Mouse (Mus musculus) embryo, embryonic 10.5 days (tissue): ENCODE data around the gene Krtap5-2.
A peak's percentile ranks its signal among the peaks of the same experiment; 100 is the strongest.
"Not testable (repeated sequence)": the region's sequence is repeated elsewhere in the genome, so short reads cannot be mapped to it uniquely, and the experiment has no call there.

Source experiments
- DNase-seq: peaks from one replicate; pipeline ENCODE4 v3.0.0-alpha.2; 2015; ENCODE audit warnings: low spot score

Krtap5-2 gene

DNA sequence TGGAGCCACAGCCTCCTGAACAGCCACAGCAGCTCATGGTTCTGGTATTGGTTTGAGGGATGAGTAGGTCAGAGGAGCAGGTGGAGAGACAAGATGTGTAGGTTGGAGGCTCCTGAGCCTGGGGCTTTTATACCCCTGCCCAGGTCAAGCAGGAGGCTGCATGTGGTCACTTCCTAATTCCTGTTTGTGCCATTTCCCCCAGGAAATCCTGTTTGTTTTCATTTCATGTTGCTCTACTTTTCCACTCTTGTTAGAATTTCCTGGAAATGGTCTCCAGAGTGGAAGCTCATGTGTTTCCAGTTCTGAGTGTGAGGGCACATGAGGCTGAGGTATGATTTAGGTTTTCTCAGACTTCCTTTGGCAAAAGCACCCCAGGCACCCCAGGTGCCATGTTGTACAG, at the start of gene Krtap5-2:
Gene Krtap5-2, minus strand, starts transcription at position 101 of the 400 bp plus-strand sequence.
- not testable (repeated sequence) for DNase-seq

DNA sequence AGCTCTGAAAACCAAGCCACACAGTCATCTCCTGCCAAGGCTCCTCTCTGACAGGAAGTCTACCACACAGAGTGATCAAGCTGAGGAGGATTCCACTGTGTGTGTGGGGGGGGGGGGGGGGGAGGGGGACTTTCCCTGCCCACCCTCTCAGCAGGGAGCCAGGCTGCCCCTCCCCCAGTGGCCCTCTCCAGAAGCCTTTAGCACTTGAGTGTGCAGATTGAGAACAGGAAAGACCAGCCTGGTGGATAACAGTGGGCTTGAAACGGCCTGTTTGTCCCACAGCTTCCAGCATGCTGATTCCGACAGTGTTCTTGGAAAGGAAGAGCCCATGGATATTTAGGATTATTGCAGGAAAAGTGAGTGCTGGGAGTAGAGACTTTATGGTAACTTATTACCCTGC, 48.7 kb upstream of the Krtap5-2 start:
- DNase-seq: peak; percentile 3

DNA sequence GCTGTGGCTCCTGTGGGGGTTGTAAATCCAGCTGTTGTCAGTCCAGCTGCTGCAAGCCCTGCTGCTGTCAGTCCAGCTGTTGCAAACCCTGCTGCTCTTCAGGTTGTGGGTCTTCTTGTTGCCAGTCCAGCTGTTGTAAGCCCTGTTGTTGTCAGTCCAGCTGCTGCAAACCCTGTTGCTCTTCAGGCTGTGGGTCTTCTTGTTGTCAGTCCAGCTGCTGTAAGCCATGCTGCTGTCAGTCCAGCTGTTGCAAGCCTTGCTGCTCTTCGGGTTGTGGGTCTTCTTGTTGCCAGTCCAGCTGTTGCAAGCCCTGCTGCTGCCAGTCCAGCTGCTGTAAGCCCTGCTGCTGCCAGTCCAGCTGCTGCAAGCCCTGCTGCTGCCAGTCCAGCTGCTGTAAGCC, 36.3 kb upstream of the Krtap5-2 start:
- DNase-seq: not testable (repeated sequence)

DNA sequence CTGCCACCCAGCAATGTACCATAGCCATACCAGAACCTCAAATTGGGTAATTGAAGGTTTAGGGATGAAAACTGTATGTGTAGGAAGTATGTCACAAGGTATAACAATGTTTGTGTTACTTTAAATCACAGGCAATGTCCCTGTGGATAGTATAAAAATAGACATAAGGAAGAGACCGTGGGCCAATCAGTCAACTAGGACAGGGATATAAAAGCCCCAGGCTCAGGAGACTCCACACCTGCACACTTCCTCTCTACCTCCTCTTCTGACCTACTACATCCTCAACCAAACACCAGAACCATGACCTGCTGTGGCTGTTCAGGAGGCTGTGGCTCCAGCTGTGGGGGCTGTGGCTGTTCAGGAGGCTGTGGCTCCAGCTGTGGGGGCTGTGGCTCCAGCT, 35.8 kb upstream of the Krtap5-2 start, which contains the start of gene Gm7579:
Gene Gm7579, plus strand, starts transcription at position 301 of the 400 bp plus-strand sequence.
- DNase-seq: no peak

DNA sequence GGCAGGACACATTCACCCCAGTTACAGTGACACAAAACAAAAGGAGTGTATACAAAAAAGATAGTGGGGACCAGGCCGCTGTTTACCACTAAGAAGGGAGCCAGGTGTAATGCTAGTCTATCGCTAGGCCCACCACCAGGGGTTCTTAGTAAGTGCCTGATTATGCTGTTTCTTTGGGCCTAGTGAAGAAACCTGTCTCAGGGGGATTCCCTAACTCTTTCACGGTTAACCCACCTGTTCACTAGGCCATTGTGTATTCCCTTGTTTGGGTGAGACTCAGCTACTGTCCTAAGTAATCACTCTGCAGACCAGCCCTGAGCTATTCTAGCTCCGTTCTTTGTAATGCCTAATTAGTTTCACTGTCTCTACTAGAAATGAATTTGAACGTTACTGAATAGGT, 31.1 kb upstream of the Krtap5-2 start:
- DNase-seq: not testable (repeated sequence)

DNA sequence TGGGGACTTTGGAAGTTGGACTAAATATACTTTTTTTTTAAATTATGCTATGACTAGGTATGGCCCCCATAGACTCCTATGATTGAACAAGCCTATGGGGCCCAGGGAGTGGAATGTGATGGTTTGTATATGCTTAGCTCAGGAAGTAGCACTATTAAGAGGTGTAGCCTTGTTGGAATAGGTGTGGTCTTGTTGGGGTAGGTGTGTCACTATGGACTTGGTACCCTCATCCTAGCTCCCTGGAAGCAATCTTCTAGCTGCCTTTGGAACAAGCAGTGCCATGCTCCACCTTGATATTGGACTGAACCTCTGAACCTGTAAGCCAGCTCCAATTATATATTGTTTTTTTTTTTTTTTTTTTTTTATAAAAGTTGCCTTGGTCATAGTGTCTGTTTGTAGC, 29.7 kb upstream of the Krtap5-2 start:
- no peak for DNase-seq

DNA sequence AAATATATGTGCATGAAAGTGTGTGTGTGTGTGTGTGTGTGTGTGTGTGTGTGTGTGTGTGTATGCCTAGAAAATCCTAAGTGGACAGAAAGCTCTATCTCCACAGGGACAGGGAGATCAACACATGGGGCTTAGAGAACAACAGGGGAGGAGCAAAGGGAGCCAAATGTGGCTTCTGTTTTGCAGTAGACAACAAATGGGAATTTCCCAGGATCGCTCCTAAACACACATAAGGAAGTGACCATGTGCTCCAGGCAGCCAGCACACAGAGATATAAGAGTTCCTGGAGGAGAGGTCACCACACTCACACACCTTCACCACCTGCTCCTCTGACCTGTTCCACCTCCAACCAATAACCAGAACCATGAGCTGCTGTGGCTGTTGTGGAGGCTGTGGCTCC, 25.3 kb upstream of the Krtap5-2 start, which contains the start of gene Krtap5-3:
Gene Krtap5-3, plus strand, starts transcription at position 301 of the 400 bp plus-strand sequence.
- DNase-seq: no peak

DNA sequence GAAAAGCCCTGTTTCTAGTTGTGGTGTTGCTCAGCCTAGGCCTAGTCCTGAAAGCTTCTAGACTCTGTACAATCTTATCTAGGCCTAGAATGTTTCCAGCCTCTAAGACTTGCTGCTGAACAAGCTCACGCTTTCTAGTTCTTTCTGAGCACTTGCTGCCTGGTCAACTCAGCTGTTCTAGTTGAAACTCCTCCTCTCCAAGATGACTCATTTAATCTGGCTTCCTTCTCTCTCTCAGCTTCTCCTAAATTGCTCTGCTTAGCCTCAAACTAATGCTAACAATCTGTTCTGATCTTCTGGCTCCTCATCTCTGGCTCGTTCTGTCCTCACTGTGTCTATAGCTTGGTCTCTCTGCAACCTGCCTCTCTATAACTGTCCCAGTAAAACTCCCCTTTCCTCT, 22.9 kb upstream of the Krtap5-2 start:
- no peak for DNase-seq

DNA sequence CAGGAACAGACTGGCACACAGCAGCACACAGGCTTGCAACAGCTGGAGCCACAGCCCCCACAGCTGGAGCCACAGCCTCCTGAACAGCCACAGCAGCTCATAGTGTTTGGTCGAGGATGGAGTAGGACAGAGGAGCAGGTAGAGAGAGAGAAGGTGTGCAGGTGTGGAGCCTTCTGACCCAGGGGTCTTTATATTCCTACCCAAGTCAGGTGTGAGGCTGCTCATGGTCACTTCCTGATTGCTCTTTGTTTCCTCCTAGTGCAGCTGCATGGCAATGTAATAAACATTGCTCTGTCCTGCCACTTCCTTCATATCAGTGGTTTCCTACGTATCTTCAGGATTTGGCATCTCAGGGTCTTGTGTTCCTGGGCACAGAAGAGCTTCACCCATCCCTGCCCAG, 14.5 kb upstream of the Krtap5-2 start, which contains the start of gene Gm10153:
Gene Gm10153, minus strand, starts transcription at position 101 of the 400 bp plus-strand sequence.
- DNase-seq: no peak

DNA sequence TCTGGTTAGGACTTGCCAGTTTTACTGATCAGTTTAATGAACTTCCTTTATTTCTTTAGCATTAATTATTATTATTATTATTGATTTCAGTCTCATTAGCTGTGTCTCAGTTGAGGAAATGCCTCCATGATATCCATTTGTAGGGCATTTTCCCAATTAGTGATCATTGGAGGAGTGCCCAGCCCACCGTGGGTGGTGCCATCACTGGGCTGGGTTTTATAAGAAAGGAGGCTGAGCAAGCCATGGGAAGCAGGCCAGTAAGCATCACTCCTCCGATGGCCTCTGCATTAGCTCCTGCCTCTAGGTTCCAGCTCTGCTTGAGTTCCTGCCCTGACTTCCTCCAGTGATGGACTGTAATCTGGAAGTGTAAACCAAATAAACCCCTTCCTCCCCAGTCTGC, 12.4 kb upstream of the Krtap5-2 start:
- no peak for DNase-seq

DNA sequence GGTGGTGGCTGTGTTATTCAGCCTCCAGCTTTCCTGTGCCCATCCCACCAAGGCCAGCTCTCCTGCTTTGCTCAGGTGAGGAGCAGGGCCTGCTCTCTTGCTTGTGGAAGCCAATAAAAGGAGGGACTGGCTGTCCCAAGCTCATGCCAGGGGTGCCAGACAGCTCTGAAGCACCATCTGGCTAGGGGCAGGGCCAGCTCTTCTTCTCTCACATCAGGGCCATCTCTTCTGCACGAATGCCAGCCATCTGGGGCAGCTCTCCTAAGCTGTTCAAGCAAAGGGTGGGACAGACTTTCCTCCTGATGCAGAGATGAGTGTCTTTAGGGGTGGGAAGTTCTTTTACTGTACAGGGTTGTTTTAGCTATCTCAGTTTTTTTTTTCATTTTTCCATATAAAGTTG, 5.2 kb upstream of the Krtap5-2 start:
- no peak for DNase-seq

DNA sequence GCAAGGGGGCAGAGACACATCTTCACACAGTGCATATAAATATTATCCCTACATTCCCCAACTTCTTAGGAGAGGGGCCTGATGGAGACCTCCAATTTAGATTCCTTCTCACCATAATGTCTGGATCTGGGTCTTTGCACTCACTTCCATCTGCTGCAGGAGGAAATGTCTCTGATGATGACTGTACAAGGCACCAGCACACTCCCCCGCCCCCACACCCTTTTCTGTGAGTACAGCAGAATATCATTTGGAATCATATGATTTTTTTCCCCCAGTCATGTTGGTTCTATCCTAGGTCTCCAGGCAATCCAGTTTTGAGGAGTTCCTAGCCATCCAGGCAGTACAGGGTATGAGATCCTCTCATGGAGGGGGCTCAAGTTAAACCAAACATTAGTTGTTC, 2.9 kb upstream of the Krtap5-2 start:
- DNase-seq: no peak

DNA sequence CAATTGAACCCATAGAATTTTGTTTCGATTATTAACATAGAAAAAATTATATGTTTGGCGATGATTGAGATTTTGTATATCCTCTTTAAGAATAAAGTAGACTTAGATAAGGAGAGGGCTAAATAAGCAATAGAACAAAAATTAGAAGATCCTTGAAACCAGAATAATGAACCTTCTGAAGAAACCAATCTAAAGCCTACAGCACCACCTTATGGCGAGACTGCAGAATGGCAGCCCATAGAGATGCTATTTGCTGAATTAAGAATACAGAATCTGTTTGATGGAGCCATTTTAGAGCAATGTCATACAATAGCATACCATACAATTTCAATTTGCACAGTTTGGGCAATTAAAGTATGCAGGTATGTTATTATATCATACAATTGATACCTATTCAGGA, 6.0 kb downstream of the Krtap5-2 start:
- peak; percentile 80 for DNase-seq

DNA sequence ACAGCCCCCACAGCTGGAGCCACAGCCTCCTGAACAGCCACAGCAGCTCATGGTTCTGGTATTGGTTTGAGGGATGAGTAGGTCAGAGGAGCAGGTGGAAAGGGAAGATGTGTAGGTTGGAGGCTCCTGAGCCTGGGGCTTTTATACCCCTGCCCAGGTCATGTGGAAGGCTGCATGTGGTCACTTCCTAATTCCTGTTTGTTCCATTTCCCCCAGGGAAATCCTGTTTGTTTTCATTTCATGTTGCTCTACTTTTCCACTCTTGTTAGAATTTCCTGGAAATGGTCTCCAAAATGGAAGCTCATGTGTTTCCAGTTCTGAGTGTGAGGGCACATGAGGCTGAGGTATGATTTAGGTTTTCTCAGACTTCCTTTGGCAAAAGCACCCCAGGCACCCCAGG, 10.2 kb downstream of the Krtap5-2 start, which contains the start of gene Gm4553:
Gene Gm4553, minus strand, starts transcription at position 101 of the 400 bp plus-strand sequence.
- not testable (repeated sequence) for DNase-seq

DNA sequence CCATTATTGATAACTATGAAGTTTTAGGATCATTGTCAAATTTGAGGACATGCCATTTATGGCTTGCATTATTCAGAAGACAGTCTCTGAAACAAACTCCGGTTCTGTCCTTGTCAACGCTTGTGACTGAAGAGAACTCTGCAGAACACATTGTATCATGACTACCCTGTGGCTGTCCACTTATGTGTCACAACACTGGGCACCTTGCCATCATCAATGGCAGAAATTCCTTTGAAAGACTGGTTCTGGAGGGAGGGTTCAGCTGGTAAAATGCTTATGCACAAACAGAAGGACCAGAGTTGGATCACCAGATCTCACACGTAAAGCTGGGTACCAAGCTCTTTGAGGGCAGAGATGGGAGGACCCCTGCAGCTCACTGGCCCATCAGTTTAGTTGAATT, 16.4 kb downstream of the Krtap5-2 start:
- no peak for DNase-seq

DNA sequence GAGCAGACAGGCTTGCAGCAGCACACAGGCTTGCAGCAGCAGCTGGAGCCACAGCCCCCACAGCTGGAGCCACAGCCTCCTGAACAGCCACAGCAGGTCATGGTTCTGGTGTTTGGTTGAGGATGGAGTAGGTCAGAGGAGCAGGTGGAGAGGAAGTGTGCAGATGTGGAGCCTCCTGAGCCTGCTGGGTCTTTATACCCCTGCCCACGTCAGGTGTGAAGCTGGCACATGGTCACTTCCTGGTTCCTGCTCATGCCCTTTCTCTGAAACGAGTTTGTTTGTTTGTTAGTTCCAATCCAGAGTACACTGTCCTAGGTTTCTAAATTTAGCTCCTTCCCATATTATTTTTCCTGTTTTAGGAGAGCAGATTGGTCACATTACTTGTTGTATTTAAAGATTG, 18.8 kb downstream of the Krtap5-2 start, which contains the start of gene Gm29735:
Gene Gm29735, minus strand, starts transcription at position 101 of the 400 bp plus-strand sequence.
- DNase-seq: not testable (repeated sequence)

DNA sequence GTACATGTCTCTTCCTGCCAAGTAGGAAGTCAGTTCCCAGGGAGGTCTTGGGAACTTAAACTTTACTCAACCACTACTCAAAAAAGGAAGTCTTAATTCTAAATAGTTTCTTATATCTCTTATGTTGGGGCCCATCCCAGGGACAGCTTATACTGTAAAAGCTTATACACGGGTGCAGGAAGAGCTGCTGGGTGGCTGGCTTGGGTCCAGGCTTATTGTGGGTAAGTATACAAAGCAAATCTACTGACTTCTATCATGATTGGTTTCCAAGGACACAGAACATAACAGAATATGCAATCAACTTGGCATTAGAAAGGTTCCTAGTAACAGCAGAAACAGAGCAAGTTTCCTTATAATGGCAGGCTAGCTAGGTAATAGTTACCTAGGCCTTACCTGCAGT, 20.5 kb downstream of the Krtap5-2 start:
- DNase-seq: no peak

DNA sequence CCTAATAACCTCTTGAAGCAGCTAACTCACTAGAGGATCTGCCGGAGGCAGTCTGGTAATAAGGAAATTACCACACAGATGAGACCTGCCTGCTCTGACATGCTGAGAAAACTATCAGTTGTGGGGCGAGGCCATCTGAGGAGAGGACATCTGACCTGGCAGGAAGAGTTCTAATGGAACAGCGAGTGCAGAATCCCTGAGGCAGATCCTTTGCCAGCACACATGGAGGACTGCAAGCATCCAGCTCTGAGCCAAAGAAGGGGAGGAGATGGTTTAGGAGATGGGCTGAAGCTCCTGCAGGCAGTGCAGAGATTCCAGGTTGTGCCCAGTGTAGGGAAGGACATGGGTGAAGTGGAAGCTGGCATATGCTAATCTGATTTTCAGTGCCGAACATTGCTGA, 23.6 kb downstream of the Krtap5-2 start:
- DNase-seq: no peak

DNA sequence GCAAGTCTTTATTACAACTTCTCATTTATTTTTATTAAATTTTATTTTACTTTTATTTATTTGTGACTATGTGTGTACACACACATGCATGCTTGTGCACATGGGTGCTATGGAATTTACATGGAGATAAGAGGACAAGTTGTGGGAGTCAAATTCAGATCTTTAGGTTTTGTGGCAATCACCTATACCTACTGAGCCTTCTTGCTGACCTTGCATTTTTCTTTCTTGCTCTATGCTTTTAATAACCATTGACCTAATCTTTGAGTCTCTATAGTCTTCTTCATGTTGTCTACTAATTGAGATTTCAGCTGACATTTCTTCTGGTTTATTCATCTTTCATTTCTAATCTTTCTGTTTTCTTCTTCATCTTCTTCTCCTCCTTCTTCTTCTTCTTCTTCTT, 27.2 kb downstream of the Krtap5-2 start:
- DNase-seq: no peak

DNA sequence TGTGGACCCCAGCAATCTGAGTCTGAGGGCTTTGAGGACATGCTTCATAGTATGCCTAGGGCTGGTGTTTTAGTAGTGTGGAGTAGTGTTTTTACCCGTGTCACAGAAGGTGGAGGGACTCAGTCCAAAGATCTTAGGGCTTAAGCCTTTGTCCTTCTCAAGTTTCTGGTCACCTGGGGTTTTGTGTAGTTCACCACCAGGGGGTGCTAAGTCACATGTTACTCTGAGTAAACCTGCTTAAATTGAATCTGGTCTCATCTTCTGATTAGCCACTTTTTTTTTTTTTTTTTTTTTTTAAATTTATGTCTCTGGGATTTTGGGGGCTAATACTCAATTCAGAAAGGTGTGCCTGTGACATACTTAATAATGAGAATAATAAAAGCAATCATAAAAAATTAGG, 29.8 kb downstream of the Krtap5-2 start:
- DNase-seq: peak; percentile 84

DNA sequence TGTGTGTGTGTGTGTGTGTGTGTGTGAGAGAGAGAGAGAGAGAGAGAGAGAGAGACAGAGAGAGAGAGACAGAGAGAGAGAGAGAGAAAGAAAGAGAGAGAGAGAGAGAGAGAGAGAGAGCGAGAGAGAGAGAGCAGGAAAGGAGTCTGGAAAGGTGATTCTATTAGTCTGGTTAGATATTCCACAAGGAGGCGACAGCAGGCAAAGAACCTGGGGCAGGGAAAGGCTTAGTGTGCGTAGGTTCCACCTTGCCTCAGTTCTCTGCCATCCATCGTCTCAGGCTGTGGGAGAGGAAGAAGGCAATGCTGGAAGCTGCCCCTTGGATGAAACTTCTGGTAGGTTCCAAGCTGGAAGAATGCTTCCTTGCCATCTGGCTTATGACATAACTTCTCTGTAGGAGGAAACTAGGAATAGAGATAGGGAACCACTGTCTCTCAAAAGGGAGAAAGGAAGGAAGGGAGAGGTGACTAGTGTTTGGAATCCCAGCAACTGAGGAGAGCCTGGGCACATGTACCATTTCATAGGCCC, 30.3 kb downstream of the Krtap5-2 start:
- DNase-seq: peak; percentile 4

DNA sequence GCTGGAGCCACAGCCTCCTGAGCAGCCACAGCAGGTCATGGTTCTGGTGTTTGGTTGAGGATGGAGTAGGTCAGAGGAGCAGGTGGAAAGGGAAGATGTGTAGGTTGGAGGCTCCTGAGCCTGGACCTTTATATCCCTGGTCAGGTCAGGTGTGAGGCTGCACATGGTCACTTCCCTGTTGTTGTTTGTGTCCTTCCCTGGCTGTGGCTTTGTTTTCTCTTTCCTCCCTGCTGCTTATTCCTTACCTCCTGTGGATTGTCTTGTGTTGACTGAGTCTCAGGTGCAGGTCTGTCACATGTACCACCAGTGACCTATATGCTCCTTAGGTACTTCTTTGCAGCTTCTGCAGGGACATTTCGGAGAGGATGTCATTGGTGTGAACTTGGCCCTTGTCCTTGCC, 31.3 kb downstream of the Krtap5-2 start, which contains the start of gene Gm45337:
Gene Gm45337, minus strand, starts transcription at position 101 of the 400 bp plus-strand sequence.
- no peak for DNase-seq

DNA sequence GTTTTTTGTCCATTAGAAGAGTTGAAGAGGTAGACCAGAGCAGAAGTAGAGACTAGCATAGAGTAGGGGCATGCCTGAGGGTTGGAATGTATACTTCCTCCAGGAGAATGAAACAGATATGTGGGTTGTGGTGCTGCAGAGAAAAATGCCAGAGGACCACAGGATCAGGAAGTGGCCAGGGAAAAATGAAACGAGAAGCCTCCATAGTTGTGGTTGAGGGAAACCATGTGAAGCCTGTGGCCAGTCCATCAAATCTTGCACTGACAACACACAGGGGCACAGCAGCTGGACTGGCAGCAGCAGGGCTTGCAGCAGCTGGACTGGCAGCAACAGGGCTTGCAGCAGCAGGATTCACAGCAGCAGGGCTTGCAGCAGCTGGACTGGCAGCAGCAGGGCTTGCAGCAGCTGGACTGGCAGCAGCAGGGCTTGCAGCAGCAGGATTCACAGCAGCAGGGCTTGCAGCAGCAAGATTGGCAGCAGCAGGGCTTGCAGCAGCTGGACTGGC, 32.2 kb downstream of the Krtap5-2 start:
- DNase-seq: not testable (repeated sequence)

DNA sequence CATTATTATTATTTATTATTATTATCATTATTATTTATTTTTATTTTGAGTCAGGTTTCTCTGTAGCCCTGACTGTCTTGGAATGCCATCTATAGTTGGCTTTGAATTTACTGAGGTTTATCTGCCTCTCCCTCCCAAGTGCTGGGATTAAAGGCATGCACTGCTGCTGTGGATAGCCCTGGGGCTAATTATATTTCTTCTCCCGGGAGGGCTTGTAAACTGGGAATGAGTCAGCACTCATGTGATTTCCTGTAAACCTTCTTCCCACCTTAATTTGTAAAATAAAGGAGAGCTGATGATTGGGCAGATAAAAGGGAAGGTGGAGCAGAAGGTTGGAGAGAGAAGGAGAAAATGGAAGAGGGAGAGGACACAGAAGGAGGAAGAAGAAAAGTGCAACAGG, 35.1 kb downstream of the Krtap5-2 start:
- DNase-seq: no peak
